Mouse (Mus musculus) left cerebral cortex, adult 11 months (tissue): ENCODE measurements around the gene Apln.

ENCODE experiments used
- DNase-seq: peaks from one replicate; pipeline ENCODE4 v3.0.0; 2022; ENCODE audit warnings: low spot score

The Apln gene

DNA sequence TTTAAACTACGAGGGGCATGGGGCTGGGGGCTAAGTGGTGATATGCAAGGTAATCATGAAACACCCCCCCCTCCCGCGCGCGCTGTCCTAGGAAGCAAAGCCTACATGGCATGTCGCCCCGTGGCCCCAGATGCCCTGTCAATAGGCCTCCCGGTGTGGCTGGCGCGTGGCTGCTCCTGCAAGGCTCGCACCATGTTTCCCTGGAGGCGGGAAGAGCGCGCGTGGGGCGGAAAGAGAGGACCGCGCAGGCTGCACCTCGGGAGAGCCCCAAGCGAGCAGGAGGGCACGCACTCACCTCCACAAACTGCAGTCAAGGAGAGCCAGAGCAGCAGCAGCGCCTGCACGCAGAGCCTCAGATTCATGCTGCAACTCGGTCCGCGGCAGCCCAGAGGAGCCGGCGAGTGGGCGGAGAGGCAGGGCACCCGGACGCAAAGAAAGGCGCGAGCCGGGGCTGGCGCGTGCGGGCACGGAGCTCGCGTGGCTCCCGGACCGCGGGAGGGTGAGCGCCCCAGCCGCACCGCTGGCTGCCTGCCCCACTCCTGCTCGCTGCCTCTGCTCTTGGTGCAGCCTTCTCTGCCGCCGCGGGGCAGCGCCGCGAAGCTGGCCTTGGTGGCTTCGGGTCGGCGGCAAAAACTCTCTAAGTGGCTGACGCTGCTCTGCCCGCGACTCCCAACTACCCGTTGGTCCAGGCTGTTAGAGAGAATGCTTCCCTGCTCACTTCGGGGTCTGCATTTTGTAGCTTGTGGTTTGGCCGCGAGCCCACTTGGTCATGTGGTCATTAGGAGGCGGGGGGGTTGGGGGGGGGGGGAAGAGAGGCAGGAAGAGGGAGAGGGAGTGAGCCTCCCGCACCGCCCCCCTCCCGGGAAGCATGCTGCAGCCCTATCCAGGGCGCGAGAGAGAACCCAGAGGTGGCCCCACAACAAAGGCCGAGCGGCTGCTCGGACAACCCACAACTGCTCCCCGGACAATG, at the start of gene Apln:
Gene Apln (minus strand): TSS at position 710 of the 970 bp plus-strand sequence.
- DNase-seq = no peak

DNA sequence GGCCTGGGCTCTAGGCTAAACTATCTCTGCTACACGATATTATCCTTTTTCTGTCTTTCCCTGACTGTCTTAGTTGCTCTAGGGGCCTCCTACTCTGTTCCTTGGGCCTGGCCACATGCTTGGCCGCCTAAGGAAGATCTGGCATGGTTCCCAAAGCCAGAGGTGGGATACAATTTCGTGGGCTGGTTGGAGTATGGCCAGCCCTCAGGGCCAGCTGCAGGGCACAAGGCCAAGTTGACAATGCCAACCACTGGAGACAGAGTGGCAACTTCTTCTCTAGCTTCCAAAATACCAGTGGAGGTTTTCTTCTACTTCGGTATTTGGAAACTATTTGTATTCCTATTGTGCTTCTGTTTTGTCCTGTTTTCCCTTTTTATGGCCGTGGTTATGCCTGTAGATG, 47.7 kb upstream of the Apln start:
- no peak for DNase-seq

DNA sequence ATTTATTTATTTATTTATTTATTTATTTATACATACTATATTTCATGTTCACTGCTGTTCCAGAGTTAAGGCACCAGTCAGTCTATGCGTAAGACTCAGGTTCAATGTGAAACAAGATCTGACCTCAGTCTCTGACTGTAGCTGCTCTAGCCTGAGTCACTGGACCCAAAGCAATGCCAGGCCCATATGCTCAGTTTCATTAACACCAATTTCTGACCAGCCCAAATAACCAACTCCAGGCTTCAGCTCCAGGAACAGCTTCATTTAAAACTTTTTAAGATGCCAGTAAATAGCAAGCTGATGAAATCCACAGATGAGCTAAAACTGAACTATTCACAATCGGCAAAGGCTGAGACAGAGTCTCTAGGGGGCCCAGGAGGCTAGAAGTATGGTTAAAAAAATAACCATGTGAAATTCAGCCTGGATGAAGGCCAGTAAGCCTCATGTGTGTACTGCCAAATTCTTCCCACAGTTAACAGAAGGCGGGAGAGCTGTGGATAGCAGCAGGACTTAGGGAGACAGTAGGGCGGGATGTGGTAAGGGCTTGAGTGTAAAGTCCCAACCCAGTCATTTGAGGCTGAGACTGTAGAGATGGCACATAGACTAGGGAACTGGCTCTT, 42.3 kb upstream of the Apln start:
- no peak for DNase-seq

DNA sequence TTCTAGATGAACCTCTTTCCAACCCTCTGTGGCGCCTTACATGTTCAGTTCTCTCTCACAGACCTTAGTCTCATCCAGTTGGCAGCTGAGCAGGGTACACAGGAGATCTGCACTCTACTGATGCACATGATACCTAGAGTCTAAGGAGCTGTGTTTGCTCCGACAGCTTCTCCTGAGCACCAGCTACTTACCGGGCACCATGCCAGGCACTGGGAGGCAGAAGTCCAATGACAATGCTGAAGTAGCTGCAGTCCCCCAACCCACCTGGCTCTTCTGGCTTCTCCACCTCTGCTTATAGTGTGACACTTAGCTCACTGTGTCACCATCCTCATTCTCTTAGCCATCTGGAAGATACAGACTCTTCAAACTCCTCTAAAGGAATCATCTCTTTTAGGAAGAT, 40.0 kb upstream of the Apln start:
- no peak for DNase-seq

DNA sequence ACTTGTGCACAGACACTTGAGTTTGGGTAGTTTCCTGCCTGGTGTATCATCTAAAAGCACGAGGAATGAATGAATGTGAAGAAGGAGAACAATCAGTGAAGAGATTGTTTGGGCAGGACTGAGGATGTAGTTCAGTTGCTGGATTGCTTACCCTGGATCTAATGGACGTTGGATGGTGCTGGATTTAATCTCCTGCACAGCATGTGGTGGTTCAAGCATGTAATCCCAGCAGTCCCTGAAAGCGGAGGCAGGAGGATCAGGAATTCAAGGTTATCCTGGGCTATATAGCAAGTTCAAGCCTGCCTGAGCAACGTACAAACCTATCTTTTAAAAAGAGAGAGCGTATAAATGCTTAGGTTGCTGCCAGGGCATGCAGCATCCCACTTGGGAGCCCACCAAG, 37.7 kb upstream of the Apln start:
- no peak for DNase-seq

DNA sequence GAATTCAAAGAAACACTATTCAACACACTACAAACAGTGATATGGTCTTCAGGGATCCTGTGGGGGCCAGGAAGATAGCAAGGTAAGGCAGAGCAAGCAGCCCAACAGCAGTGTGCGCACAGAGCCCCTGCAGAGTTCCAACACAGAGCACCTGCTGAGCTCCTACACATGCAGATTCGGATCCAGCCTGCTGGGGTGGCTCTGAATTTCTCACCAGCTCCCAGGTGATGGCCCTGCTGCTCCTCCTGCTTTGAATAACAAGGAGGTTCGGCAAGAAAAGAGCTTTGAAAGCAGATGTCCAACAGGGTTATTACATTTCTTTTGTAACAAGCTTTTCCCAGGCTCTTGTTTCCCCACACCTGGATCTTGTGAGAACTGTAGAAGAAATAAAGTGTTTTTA, 37.3 kb upstream of the Apln start:
- DNase-seq = no peak

DNA sequence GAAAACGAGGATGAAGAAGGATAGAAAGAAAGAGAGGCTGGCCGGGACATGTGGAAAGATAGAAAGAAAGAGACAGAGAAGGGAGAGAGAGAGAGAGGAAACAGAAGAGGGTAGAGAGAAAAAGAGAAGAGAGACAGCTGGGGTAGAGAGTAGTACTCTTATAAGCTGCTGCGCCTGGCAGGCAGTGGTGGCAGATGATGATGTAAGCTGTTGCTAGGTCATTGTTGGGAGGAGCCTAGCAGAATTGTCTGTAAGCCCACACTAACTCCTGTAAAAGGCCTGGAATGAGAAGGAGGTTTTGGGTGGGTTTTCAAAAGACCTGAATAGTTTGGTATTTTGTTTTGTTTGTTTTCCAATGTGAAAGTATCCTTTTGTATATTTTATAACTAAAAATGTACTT, 32.2 kb upstream of the Apln start:
- no peak for DNase-seq

DNA sequence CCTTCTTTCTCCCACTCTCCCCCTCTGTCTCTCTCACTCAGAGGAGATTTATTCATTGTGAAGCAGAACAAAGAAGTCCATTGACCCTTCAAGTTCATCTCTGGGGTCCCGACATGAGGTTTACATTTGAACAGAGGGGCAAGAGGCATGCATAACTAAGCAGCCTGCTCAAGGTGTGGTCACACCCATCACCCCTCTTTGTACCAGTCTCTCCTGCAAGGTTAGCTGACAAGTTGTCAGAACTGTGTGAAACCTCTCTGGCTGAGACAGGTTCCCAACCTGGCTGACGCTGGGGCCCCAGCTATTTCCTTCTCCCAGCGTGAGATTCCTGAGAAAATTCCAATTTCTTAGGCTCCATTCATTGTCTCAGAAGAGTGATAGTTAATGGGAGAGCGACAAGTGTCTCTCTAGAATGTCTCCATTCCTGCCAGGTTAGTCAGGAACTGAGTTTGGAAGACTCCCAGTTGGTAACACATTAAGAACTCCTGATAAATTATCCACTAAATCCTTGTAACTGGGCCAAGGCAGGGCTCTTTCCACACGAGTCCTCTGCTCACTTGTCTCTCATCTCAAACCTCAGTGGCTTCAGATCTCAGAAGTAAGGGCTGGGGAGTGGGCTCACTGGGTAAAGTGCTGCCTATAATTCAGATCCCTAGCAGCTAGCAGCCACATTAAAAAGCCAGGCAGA, 29.7 kb upstream of the Apln start:
- DNase-seq = no peak

DNA sequence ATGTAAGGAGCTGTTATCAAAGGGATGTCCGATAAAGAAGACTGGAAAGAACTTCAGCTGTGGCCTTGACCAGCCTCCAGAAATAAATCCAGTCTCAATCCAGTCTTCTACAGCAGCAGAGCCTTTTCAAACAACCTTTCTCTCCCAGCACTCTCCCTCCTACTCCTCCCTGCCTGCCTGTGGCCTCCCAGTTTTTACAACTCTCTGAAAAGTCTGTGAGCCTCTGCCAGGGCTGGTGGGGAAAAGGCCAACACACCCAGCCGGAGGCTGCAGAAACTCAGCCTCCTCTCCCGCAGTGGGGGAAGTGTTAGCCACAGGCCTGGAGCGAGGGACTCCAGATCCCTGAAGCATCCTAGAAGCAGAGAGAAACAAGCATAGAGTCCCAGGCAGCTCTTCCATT, 27.8 kb upstream of the Apln start:
- no peak for DNase-seq

DNA sequence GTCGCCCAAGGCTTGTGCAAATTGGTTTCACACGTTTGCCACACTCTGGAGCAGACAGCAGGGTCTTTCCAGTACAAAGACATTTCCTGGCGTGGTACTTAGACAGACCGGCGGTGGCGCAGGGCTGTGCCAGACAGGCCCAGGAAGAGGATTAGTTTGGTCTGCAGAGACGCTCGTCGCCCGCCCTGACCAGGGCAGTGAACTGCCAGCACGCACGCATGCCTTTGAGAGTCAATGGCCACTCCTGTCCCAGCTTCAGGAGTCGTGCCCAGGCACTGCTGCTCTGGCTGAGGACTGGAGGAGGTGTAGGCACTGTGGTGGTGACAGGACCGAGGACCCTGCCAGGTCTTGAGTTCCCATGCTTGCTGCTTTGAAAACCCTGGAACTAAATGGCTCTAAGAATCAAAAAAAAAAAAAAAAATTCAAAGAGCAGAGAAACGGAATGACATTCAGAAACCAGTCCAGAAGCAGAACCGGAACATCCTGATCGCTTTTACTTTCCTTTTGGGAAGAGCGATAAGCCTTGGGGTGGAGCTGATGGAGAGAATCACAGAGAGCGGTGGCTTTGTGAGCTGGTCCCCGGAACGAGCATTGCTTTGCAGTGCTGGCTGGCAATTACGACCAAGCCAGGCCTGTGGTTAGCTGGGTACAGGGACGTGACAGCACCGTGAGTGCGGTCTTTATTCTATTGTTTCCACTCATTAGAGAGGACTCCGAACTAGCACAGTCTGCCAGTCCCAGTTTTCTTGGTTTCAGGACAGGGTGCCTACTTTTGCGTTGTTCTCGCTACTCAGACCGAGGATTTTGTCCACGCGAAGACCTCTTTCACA, 19.7 kb upstream of the Apln start:
- peak; percentile 18 for DNase-seq

DNA sequence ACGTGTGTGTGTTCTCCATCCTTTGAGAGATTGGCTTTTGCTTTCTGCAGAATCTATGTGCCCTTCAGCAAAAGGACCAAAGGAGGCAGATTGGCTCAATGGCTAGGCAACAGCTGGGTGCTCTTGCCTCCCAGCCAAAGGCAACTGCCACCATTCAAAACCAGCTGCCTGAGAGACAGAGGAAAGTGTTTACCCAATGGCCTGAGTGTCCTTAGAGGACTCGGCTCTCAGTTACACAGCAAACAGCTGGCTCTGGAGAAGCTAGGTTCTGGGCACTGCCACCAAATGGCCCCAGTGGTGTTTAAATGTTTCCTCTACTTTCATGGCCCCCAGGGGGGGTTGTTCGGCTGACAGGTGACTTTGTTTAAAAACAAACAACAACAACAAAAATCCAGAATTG, 19.1 kb upstream of the Apln start:
- DNase-seq = no peak

DNA sequence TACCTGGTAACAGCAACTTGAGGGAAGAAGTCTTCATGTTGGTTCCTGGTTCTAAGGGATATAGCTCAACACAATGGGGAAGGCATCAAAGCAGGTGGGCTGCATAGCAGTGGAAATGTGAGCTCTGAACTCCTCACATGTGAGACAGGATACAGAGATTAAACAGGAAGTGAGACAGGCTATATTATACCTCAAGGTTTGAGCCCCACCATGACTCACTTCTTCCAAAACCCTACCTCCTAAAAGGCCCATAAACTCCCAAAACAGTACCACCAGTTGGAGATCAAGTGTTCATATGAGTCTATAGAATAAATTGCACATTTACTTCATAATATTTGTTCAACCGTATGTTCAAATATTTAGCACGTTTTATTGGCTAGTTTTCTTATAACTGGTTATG, 11.7 kb upstream of the Apln start:
- DNase-seq = no peak

DNA sequence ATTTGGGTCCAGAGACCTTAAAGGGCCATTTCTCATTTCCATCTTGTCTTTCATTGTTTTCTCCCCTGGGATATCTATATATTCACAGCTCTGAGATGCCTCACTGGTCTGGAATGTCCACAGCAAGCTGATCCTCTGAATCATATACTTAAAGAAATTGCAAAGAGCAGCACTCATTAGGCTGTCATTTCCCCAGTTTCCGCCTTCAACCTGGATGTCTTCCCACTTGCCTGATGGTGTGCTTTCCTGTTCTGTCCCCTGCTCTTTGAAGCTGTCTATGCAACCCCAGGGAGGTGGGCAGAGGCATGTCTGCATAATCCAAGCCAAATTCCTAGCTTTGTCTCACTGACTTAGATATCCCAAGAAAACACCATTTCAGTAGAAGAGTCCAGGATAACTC, 9.6 kb upstream of the Apln start:
- DNase-seq = no peak

DNA sequence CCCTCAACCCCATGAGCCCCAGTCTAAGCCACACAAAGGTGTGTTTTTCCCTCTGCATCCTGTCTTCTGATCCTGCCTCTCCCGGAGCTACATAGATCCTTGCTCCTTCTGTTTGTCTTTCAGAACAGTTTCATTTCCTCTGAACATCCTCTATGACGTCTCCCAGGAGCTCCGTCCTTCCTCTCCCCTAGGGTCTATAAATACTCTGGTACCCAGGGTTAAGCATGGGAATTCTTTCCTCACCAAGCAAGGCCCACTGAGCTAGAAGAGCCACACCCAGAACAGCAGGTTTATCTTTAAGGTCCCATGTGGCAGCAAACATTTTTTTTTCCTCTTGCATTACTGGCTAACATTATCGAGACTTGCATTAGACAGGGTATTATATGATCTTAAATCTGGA, 8.1 kb upstream of the Apln start:
- no peak for DNase-seq

DNA sequence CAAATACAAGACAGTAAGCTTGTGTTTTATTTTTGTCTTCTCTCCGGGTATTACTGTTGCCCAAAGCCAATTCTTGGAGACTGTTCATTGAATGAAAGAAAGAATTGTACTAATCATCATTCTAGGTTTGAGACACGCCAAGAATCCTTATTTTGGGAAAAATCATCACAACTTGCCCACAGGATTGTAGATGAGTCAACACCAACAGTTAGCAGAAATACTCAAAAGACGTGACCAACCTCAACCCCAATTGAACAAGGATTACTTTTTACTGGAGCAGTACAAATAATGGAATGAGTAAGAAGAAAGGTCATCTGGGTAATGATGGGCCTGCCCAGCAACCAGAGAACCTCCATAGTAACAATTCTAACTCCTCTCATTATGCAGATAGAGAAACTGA, 5.7 kb upstream of the Apln start:
- no peak for DNase-seq

DNA sequence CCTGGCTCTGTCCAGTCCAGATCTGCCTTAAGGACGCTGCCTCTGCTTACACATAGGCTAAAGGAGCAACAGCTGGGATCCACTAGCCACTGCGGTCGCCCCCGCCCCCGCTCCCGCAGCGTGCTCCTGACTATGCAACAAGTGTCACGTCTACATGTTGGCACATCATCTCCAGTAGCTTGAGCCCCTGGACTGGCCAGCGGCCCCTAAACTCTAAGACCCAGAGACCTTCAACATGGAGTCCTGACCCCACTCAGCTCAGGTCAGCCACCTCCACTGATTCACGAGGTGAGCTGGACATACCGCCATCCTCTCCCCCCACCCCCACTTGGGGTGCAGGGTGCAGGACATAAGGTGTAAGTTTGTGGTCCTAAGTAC, 898 bp downstream of the Apln start:
- DNase-seq = no peak

DNA sequence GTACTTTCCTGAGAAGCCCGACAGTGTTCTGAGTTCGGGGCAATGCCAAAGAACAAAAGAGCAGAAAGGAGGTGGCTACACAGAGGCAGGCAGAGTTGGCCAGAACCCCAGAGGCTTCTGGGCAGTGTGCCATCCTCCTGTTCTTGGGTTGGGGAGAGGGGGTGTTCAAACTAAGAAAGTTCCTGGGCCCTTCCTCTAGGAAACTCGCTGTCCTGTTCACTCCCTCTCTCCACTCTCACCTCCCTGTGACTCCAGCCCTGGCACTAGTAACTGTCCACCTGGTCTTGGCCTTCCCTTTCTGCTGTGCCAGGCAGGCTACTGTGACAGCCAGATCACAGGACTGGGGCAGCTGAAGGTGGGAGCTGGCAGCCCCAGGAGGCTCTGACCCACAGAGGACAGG, 1.6 kb downstream of the Apln start:
- DNase-seq = no peak

DNA sequence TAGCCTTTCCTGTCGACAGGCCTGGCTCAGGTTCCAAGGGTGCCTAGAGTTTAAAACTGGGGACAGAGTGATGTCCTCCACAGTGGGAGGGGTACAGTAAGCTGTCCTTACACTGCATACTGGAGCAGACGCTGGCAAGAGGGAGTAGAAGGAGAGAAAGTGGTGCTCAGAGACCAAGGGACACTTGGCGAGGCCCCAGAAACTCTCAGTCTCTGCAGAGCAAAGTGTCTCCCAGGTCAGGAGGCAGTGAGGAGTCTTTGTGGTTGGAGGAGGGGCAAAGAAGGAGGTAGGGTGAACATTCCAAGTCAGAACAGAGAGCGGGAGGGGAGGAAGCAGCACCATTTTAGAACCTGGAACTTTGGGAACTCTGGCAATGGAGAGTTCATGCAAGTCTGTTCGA, 2.8 kb downstream of the Apln start:
- DNase-seq = no peak

DNA sequence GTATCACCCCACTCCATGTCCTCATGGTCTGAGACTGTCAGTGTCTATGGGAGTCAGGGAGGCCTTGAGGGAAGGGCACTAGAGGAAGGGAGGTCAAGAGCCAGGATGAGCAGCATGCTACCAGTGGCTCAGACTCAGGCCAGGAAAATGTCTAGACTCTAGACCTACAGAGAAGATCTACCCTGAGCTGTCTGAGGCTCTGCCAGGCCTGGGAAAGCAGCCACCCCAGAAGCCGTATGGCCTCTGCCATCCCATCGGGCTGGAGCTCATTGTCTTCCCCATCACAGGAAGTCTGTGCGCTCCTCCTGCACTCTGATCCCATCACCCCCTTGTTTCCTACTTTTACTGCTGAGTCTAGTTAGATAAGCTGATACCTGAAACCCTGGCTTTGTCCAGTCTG, 4.1 kb downstream of the Apln start:
- no peak for DNase-seq

DNA sequence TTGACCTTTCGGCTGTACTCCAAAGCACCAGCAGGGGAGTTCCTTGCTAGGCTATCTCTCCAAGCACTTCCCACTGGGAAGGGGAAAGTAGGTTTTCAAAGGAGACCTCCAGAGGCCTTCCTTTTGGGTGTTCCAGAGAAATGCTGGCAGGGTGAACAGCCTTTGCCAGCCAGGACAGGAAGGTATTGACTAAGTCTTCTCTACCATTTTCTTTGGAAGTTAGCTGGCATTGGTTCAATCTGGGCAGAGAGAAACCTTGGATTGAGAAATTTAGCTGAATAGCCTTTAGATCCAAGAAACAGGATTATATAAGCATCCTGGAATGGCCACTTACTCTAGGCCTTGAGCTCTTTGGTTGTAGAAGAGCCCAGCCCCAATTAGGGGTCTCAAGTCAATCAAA, 11.8 kb downstream of the Apln start:
- no peak for DNase-seq

DNA sequence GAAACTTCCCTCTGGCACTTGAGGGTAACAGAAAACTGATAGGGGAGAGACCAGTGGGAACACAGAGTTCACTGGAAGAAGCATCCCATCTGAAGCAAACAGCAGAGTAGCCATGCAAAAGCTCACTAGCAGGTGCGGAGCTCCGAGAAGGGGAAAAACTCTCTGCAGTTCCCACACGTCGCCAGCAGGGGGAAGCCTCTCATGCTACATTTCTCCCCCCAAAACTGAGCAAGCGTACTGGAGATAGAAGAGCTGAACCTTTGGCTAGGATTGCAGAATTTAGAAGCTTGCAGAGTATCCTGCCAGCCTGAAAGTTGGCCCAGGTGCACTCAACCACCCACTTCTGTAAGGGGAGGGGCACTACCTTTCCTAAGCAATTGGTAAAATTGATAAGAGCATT, 14.7 kb downstream of the Apln start:
- peak; percentile 56 for DNase-seq

DNA sequence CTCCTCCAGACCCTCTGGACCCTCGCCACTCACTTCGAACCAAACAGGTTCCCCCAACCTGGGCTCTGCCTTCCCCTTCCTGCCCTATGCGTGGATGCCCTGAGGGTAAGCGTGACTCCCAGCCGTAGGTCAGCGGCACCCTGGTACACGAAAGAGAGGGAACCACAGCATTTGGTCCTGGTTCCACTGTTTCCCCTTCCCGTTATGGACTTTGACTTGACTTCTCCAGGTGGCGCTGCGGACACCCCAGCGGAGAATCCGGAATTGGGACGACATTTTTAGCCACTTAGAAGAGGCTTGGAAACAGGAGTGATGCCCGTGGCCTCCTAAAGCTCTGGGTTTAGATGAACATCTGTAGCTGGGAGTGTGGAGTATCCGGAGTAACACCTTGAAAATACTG, 15.3 kb downstream of the Apln start:
- DNase-seq = no peak
